Mouse (Mus musculus) liver, adult 2 months (tissue): ENCODE data around the gene Atp5j. TPM values are rescaled to one million over a fixed set of nuclear protein-coding genes. Genes with fewer than 3 reads are reported as not detected.

Source experiments
- DNase-seq: peaks from one replicate; pipeline ENCODE4 v3.0.0-alpha.2; 2011; ENCODE audit warnings: low read depth, low spot score; ENCODE audit errors: extremely low read depth
- H3K27ac ChIP-seq: fragments of 200-500 bp; replicated peaks from 2 replicates; pipeline ENCODE4 v1.5.1; 2012; ENCODE audit warnings: low read depth, mild to moderate bottlenecking, control low read depth, inconsistent platforms, low read length; ENCODE audit not compliant: insufficient read depth
- H3K27me3 ChIP-seq: fragments of 200-500 bp; 2 replicates; pipeline ENCODE4 v1.6.1; 2012; ENCODE audit warnings: mild to moderate bottlenecking, moderate library complexity, low read length, inconsistent platforms; ENCODE audit not compliant: control insufficient read depth, insufficient read depth
- H3K36me3 ChIP-seq: fragments of 200-500 bp; 2 replicates; pipeline ENCODE4 v1.6.1; 2012; ENCODE audit warnings: low read length, inconsistent platforms; ENCODE audit not compliant: control insufficient read depth, insufficient read depth
- H3K4me1 ChIP-seq: fragments of 200-500 bp; 2 replicates; pipeline ENCODE4 v1.6.1; 2011; ENCODE audit warnings: low read length; ENCODE audit not compliant: control insufficient read depth, insufficient read depth
- H3K4me3 ChIP-seq: fragments of 200-500 bp; 2 replicates; pipeline ENCODE4 v1.5.1; 2011; ENCODE audit warnings: low read depth, mild to moderate bottlenecking, control low read depth, low read length, moderate library complexity; ENCODE audit not compliant: insufficient read depth
- H3K79me2 ChIP-seq: fragments of 200-500 bp; 2 replicates; pipeline ENCODE4 v1.6.1; 2012; ENCODE audit warnings: inconsistent platforms, mild to moderate bottlenecking, low read length, moderate library complexity; ENCODE audit not compliant: control insufficient read depth, insufficient read depth
- H3K9ac ChIP-seq: fragments of 200-500 bp; 2 replicates; pipeline ENCODE4 v1.6.1; 2012; ENCODE audit warnings: low read depth, mild to moderate bottlenecking, control low read depth, inconsistent platforms, low read length
- CTCF ChIP-seq: fragments of 200-500 bp; IDR thresholded peaks from 2 replicates; pipeline ENCODE4 v1.5.1; 2011; ENCODE audit warnings: low read depth, low read length, control low read depth
- POLR2A ChIP-seq: fragments of 200-500 bp; IDR thresholded peaks from 2 replicates; pipeline ENCODE4 v1.6.1; 2011; ENCODE audit warnings: low read length, control low read depth; ENCODE audit not compliant: insufficient read depth; ENCODE audit errors: extremely low read depth
- whole genome bisulfite sequencing: fragments of 180-500 bp; shearing (Covaris S2); methylation state at CpG from one replicate; pipeline ENCODE4 v1.1.7; 2018; 5-methylcytosine and 5-hydroxymethylcytosine counted together
- polyA plus RNA-seq: library from polyadenylated mRNA; depleted of rRNA; stranded (reverse); fragments of >200 nt; gene quantifications from 2 replicates; pipeline ENCODE4 v1.2.3, GENCODE M21; 2012
- total RNA-seq: library from RNA; depleted of rRNA; stranded (reverse); fragments of >200 nt; gene quantifications from 2 replicates; pipeline ENCODE4 v1.2.3, GENCODE M21; 2014

Atp5j gene
- total and polyA plus RNA-seq, 2 experiments = 196 to 354 TPM

DNA sequence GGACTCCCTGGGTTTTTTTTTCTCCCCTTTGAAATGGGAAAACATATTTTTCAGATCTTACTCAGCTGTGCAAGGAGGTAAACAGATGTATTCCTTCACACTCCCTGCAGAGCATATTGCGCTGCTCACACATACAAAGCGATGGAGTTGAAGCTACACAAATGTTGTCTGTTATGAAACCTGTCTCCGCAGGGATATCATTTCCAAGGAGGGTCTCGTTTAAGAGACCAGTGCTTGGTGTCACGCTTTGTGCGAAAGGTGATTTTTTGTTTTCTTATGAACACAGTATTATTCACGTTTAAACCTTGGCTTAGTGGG lies 40.3 kb upstream of the Atp5j start:
- no peak for DNase-seq
- no peak for TF ChIP-seq CTCF
- no peak for TF ChIP-seq POLR2A
- Histone ChIP-seq H3K36me3 (no peaks in the 10 kb centered on the region), H3K4me1 (no peaks in the 10 kb centered on the region), H3K79me2 (no peaks in the 10 kb centered on the region), H3K4me3 (no peak overlapping the region), H3K27me3 (no peaks in the 10 kb centered on the region), H3K9ac (no peak overlapping the region), H3K27ac (no peak overlapping the region)
- WGBS = 89% methylated on average over 7 of the region's 7 CpGs

- WGBS = 79% methylated on average over 24 of the region's 24 CpGs
- H3K36me3 ChIP-seq = no peaks in the 10 kb centered on the region
- no peak overlapping the region for H3K4me3 ChIP-seq
- H3K27me3 ChIP-seq = no peaks in the 10 kb centered on the region
- H3K79me2 ChIP-seq = no peaks in the 10 kb centered on the region
- TF ChIP-seq POLR2A = no peak
- TF ChIP-seq CTCF = no peak
- H3K27ac ChIP-seq = no peak overlapping the region
- H3K4me1 ChIP-seq = no peaks in the 10 kb centered on the region
- DNase-seq = no peak
- no peak overlapping the region for H3K9ac ChIP-seq
These were observed 39.7 kb upstream of the Atp5j start for GRCm38 (mm10) chr16:84875012-84875717.

DNA sequence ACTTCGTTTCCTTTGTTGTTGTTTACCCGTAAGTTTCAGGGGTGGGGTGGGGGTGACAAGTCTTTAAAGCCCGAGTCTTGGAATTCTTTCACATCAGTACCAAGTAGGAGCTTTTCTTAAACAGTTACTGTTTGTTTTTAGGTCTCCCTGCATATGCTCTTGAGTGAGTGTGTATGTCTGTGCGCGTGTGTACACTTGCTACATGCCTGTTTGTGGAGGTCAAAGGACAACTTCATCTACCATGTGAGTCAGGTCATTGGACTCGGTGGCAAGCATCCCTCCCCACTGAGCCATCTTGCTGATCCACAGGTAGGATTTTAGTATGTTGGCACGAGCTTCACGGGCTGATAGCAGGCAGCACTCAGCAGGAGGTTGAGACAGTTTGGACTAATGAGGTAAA lies 38.4 kb upstream of the Atp5j start:
- Histone ChIP-seq H3K4me1 (no peaks in the 10 kb centered on the region), H3K27ac (no peak overlapping the region)
- WGBS = 48% methylated on average over 8 of the region's 8 CpGs

DNA sequence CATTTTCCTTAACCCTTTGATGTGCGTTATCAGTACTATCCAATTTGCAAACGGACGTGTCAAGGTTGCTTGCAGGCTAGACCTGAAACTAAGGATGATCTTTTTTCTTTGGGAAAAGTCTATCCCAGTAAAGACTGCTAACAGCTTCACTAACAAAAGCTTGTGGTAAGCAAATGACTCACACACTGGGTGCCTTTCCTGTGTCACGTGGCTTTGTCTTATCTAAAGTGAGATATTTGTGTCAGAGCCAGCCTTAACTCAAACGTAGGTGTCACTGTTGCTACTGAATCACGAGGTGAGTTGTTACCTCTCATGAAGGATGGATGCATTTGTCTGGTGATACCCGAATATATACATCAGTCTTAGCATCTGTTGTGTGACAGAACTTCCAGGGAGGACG lies 29.2 kb upstream of the Atp5j start:
- TF ChIP-seq CTCF (no peak), POLR2A (no peak)
- Histone ChIP-seq H3K4me1 (no peaks in the 10 kb centered on the region), H3K36me3 (peaks cover 23% of the 10 kb centered on the region), H3K27ac (no peak overlapping the region), H3K4me3 (no peak overlapping the region), H3K27me3 (no peaks in the 10 kb centered on the region), H3K9ac (no peak overlapping the region), H3K79me2 (no peaks in the 10 kb centered on the region)
- 89% methylated on average over 8 of the region's 8 CpGs for WGBS
- DNase-seq = no peak

More for the DNA sequence above, 38.4 kb upstream of the Atp5j start:
- H3K27me3 ChIP-seq = no peaks in the 10 kb centered on the region
- TF ChIP-seq CTCF = no peak
- no peak for TF ChIP-seq POLR2A
- no peak overlapping the region for H3K4me3 ChIP-seq
- peak; percentile 34 for DNase-seq
- no peaks in the 10 kb centered on the region for H3K79me2 ChIP-seq
- H3K36me3 ChIP-seq = no peaks in the 10 kb centered on the region
- H3K9ac ChIP-seq = no peak overlapping the region

GRCm38 (mm10) chr16:84853492-84853891 lies 18.1 kb upstream of the Atp5j start:
- no peaks in the 10 kb centered on the region for H3K79me2 ChIP-seq
- peaks cover 66% of the 10 kb centered on the region for H3K36me3 ChIP-seq

DNA sequence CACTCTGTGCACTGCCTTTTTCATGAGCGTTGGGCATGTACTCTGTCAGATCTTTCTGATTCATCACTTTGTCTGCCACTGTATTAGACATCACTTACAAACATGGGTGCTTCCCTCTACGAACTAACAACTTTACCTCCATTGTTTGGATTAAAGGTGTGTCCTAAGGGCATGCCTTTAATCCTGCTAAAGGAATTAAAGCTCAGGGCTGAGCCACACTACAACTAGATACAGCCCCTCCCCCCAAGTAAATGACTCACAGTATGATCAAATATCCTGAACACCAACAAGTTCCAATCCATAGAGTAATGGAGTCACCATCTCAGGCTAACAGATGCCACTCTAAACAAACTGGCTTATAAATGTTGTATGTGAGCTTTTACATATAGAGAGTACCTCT lies 3.2 kb upstream of the Atp5j start:
- Histone ChIP-seq H3K9ac (no peak overlapping the region), H3K79me2 (peaks cover 13% of the 10 kb centered on the region; the same call in 1 of the 2 replicates), H3K27ac (no peak overlapping the region), H3K4me1 (peaks cover 10% of the 10 kb centered on the region; the same call in 1 of the 2 replicates), H3K36me3 (peaks cover 24% of the 10 kb centered on the region), H3K4me3 (no peak overlapping the region), H3K27me3 (no peaks in the 10 kb centered on the region)
- TF ChIP-seq POLR2A (no peak), CTCF (no peak)
- DNase-seq = no peak
- 89% methylated on average over 2 of the region's 2 CpGs for WGBS

More at GRCm38 (mm10) chr16:84853492-84853891, 18.1 kb upstream of the Atp5j start:
- H3K9ac ChIP-seq = no peak overlapping the region
- no peak overlapping the region for H3K27ac ChIP-seq
- H3K4me3 ChIP-seq = no peak overlapping the region
- H3K4me1 ChIP-seq = no peaks in the 10 kb centered on the region
- no peaks in the 10 kb centered on the region for H3K27me3 ChIP-seq
- WGBS = 95% methylated on average over 6 of the region's 6 CpGs
- no peak for DNase-seq
- TF ChIP-seq CTCF = no peak
- no peak for TF ChIP-seq POLR2A
